Mouse (Mus musculus): Measurements from ENCODE around the gene Atp8a2. TPM values are rescaled to one million over a fixed set of nuclear protein-coding genes. Genes with fewer than 3 reads are reported as not detected.
"Not testable (repeated sequence)": the region's sequence is repeated elsewhere in the genome, so short reads cannot be mapped to it uniquely, and the experiment has no call there.

Gene Atp8a2
- polyA plus RNA-seq, 2 experiments, result 0.70 to 1.7 TPM

GRCm38 (mm10) chr14:59836876-59837543 lies 360.0 kb downstream of the Atp8a2 start:
- H3K27me3 ChIP-seq (ENCODE audit: control insufficient read depth, insufficient read depth, low read length), result no peaks in the 10 kb centered on the region; the same call in 1 of the 2 replicates
- no peak for TF ChIP-seq POLR2A (IDR thresholded peaks at IDR 0.05; ENCODE audit: borderline replicate concordance, extremely low read depth, insufficient read depth, insufficient read length)
- no peaks in the 10 kb centered on the region for H3K4me1 ChIP-seq (ENCODE audit: control insufficient read depth, insufficient read depth, low read length)
- no peak overlapping the region for H3K9ac ChIP-seq (ENCODE audit: low read depth, low read length, severe bottlenecking)
- 50% methylated on average over 10 of the region's 10 CpGs for WGBS
- ATAC-seq (ENCODE audit: low FRiP score, low read depth) (no peak), DNase-seq (ENCODE audit: low spot score) (no peak)
- H3K4me2 ChIP-seq (replicated peaks; ENCODE audit: low read depth, low read length, severe bottlenecking), result no peak overlapping the region
- no peak overlapping the region for H3K4me3 ChIP-seq (replicated peaks; ENCODE audit: low read length)
- H3K9me3 ChIP-seq (ENCODE audit: control insufficient read depth, low read length), result no peaks in the 10 kb centered on the region
- no peaks in the 10 kb centered on the region for H3K36me3 ChIP-seq (ENCODE audit: control insufficient read depth, insufficient read depth, low read length)
- H3K27ac ChIP-seq (replicated peaks; ENCODE audit: low read depth, low read length), result no peak overlapping the region

DNA sequence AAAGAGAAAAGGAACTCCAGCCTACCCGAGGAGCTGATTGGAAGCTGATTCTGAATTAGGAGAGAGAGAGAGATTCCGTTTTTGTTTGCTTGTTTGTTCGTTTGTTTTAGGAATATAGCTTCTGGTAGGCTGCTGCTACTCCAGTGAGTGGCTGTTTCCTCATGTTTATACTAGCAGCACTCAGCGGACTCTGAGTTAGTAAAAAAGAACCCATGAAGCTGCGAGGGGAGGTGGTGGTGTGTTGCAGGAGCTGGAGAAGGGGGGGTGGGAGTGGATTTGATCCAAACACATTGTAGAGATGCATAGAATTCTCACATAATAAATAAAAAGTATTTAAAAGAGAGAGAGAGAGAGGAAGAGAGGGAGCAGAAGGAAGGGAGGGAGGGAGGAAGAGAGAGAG lies 367.4 kb downstream of the Atp8a2 start:
- H3K4me3 ChIP-seq (replicated peaks; ENCODE audit: low read length), result no peak overlapping the region
- WGBS, result 69% methylated on average over 5 of the region's 5 CpGs
- no peak for DNase-seq (ENCODE audit: low spot score)

GRCm38 (mm10) chr14:59827409-59827808 lies 369.6 kb downstream of the Atp8a2 start:
- DNase-seq (ENCODE audit: low spot score) (peak; percentile 46), ATAC-seq (ENCODE audit: low FRiP score, low read depth) (peak; percentile 70)
- Histone ChIP-seq H3K9ac (ENCODE audit: low read depth, low read length, severe bottlenecking) (no peak overlapping the region), H3K4me1 (ENCODE audit: control insufficient read depth, insufficient read depth, low read length) (peaks cover 12% of the 10 kb centered on the region; the same call in 1 of the 2 replicates), H3K4me3 (replicated peaks; ENCODE audit: low read length) (no peak overlapping the region), H3K27ac (replicated peaks; ENCODE audit: low read depth, low read length) (no peak overlapping the region), H3K4me2 (replicated peaks; ENCODE audit: low read depth, low read length, severe bottlenecking) (no peak overlapping the region), H3K36me3 (ENCODE audit: control insufficient read depth, insufficient read depth, low read length) (no peaks in the 10 kb centered on the region), H3K9me3 (ENCODE audit: control insufficient read depth, low read length) (no peaks in the 10 kb centered on the region), H3K27me3 (ENCODE audit: control insufficient read depth, insufficient read depth, low read length) (0 out of 2 replicates have a peak, but pooled peaks cover 4% of the 10 kb centered on the region)
- 15% methylated on average over 5 of the region's 5 CpGs for WGBS
- no peak for TF ChIP-seq POLR2A (IDR thresholded peaks at IDR 0.05; ENCODE audit: borderline replicate concordance, extremely low read depth, insufficient read depth, insufficient read length)

More for the DNA sequence above, 367.4 kb downstream of the Atp8a2 start:
- Histone ChIP-seq H3K36me3 (ENCODE audit: control insufficient read depth, insufficient read depth, low read length) (no peaks in the 10 kb centered on the region), H3K4me2 (replicated peaks; ENCODE audit: low read depth, low read length, severe bottlenecking) (no peak overlapping the region), H3K9me3 (ENCODE audit: control insufficient read depth, low read length) (no peaks in the 10 kb centered on the region), H3K27ac (replicated peaks; ENCODE audit: low read depth, low read length) (no peak overlapping the region), H3K27me3 (ENCODE audit: control insufficient read depth, insufficient read depth, low read length) (0 out of 2 replicates have a peak, but pooled peaks cover 4% of the 10 kb centered on the region), H3K4me1 (ENCODE audit: control insufficient read depth, insufficient read depth, low read length) (peaks cover 12% of the 10 kb centered on the region; the same call in 1 of the 2 replicates), H3K9ac (ENCODE audit: low read depth, low read length, severe bottlenecking) (no peak overlapping the region)
- no peak for TF ChIP-seq POLR2A (IDR thresholded peaks at IDR 0.05; ENCODE audit: borderline replicate concordance, extremely low read depth, insufficient read depth, insufficient read length)
- ATAC-seq (ENCODE audit: low FRiP score, low read depth), result no peak

- TF ChIP-seq POLR2A (IDR thresholded peaks at IDR 0.05; ENCODE audit: borderline replicate concordance, extremely low read depth, insufficient read depth, insufficient read length), result no peak
- DNase-seq (ENCODE audit: low spot score) (no peak), ATAC-seq (ENCODE audit: low FRiP score, low read depth) (no peak)
- Histone ChIP-seq H3K27ac (replicated peaks; ENCODE audit: low read depth, low read length) (no peak overlapping the region), H3K4me2 (replicated peaks; ENCODE audit: low read depth, low read length, severe bottlenecking) (no peak overlapping the region), H3K9ac (ENCODE audit: low read depth, low read length, severe bottlenecking) (no peak overlapping the region), H3K4me3 (replicated peaks; ENCODE audit: low read length) (no peak overlapping the region), H3K9me3 (ENCODE audit: control insufficient read depth, low read length) (peaks cover 5% of the 10 kb centered on the region; the same call in 1 of the 2 replicates), H3K27me3 (ENCODE audit: control insufficient read depth, insufficient read depth, low read length) (no peaks in the 10 kb centered on the region), H3K4me1 (ENCODE audit: control insufficient read depth, insufficient read depth, low read length) (peaks cover 10% of the 10 kb centered on the region; the same call in 1 of the 2 replicates), H3K36me3 (ENCODE audit: control insufficient read depth, insufficient read depth, low read length) (no peaks in the 10 kb centered on the region)
- 68% methylated on average over 3 of the region's 3 CpGs for whole genome bisulfite sequencing
These were observed 376.9 kb downstream of the Atp8a2 start for GRCm38 (mm10) chr14:59820115-59820419.

DNA sequence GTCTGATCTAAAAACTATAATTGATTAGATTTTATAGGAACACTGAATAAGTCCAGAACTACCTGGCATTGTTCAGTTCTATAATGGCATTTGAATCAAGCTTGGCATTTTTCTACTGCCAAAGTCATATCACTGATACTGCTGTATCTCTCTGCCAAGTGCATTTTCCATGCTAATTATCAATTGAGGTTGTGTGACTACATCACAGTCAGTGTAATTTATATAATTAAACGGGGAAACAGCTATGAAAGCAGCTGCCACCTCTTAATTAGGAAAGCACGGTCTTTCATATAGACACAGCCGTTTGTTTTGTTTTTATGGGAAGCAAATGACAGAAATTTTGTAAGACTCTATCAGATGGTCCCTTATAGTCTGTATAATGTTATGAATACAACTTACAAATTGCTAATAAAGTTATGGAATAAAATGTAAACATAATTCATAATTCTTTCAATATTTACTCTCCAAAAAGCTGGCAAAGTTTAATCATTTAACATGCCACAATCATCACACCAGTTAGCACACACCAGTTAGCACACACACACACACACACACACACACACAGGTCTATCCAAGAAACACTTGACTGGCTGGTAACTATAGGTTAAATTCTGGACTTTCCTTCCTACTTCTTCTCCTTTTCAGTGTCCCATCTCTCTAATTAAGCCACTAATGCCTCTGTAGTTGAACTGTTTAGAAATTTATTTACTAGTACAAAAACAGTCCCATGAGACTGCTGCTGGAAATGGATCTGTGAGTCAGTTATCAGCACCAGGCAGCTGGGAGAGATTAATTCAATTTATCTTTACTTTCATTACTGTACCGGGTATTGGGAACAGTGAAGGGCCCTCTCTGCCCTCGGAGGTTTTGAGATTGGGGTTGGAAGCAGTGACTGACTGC lies 377.5 kb downstream of the Atp8a2 start:
- ATAC-seq (ENCODE audit: low FRiP score, low read depth) (no peak), DNase-seq (ENCODE audit: low spot score) (no peak)
- Histone ChIP-seq H3K4me3 (replicated peaks; ENCODE audit: low read length) (no peak overlapping the region), H3K9ac (ENCODE audit: low read depth, low read length, severe bottlenecking) (no peak overlapping the region), H3K27ac (replicated peaks; ENCODE audit: low read depth, low read length) (no peak overlapping the region), H3K4me2 (replicated peaks; ENCODE audit: low read depth, low read length, severe bottlenecking) (no peak overlapping the region), H3K27me3 (ENCODE audit: control insufficient read depth, insufficient read depth, low read length) (no peaks in the 10 kb centered on the region), H3K9me3 (ENCODE audit: control insufficient read depth, low read length) (peaks cover 5% of the 10 kb centered on the region; the same call in 1 of the 2 replicates), H3K36me3 (ENCODE audit: control insufficient read depth, insufficient read depth, low read length) (no peaks in the 10 kb centered on the region), H3K4me1 (ENCODE audit: control insufficient read depth, insufficient read depth, low read length) (peaks cover 10% of the 10 kb centered on the region; the same call in 1 of the 2 replicates)
- 43% methylated on average over 5 of the region's 5 CpGs for WGBS
- TF ChIP-seq POLR2A (IDR thresholded peaks at IDR 0.05; ENCODE audit: borderline replicate concordance, extremely low read depth, insufficient read depth, insufficient read length), result no peak

DNA sequence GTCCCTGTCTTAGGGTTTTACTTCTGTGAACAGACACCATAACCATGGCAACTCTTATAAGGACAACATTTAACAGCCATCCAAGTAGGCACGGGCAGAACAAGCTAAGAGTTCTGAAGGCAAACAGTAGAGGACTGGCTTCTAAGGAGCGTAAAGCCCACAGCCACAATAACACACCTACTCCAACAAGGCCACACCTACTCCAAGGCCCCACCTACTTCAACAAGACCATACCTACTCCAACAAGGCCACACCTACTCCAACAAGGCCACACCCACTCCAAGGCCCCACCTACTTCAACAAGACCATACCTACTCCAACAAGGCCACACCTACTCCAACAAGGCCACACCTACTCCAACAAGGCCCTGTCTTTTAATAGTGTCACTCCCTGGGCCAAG lies 386.7 kb downstream of the Atp8a2 start:
- ATAC-seq (ENCODE audit: low FRiP score, low read depth); H3K27ac ChIP-seq (replicated peaks; ENCODE audit: low read depth, low read length); H3K27me3 ChIP-seq (ENCODE audit: control insufficient read depth, insufficient read depth, low read length); DNase-seq (ENCODE audit: low spot score); H3K4me2 ChIP-seq (replicated peaks; ENCODE audit: low read depth, low read length, severe bottlenecking); H3K9ac ChIP-seq (ENCODE audit: low read depth, low read length, severe bottlenecking); H3K36me3 ChIP-seq (ENCODE audit: control insufficient read depth, insufficient read depth, low read length); H3K4me3 ChIP-seq (replicated peaks; ENCODE audit: low read length); H3K9me3 ChIP-seq (ENCODE audit: control insufficient read depth, low read length): not testable (repeated sequence)
- WGBS, result 49% methylated on average over 2 of the region's 2 CpGs
- peaks cover 26% of the 10 kb centered on the region for H3K4me1 ChIP-seq (ENCODE audit: control insufficient read depth, insufficient read depth, low read length)
